In the genomic region with DNA sequence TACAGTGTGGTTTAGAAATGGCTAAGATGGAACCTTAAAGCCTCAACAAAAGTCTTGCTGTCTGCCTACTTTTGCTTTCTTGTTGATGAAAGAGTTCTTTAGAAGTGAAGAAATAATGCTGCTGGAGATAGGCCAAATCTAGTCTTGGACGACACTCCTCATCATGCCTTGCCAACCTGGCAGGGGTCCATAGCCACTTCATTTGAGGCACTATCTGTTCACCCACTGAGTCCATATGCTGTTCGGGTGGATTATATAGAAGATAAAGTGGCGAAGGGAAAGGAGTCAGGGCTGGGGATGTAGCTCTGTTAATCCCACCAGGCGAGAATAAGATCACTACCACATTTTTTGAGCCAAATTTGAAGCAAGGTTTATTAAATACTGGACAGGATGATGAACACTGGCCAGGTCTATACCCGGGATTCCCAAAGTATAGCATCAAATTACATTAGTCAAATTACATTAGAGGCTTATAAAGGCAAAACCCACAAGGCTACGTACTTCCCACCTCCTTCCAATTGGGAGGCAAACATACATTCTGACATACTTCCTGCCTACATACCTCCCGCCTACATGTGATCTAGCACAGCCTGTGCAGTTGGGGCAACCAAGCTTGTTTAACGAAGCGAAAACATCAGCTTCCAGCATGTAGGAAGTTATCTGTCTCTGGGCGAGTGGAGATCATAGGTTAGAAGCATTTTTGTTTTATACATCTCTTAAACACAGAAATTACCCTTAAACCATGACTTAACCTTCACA, we compare ENCODE assay signal across 9 mouse cellular contexts.
DNase-seq lines count a peak whose midpoint lies in the region; ATAC-seq and TF ChIP-seq lines count a peak whose summit lies in the region.
"Had no signal": no experiment of that assay in that cellular context is flagged by ENCODE, and none has a peak within 500 bp of the region (broad histone marks: within the 10 kb centered on the region; RNA-seq: fewer than 3 reads in every experiment).

No protein-coding gene starts in this region.

- H3K4me1 ChIP-seq in hindbrain, embryonic 14.5 days (replicated peaks; ENCODE audit: control insufficient read depth, insufficient read depth, low read length) = no peaks in the 10 kb centered on the region
- H3K4me1 ChIP-seq in hindbrain, embryonic 11.5 days (replicated peaks; ENCODE audit: control insufficient read depth, insufficient read depth, low read length) = no peaks in the 10 kb centered on the region

- H3K4me2 ChIP-seq in hindbrain, embryonic 14.5 days (replicated peaks) = no peak overlapping the region
- H3K4me2 ChIP-seq in hindbrain, embryonic 11.5 days (replicated peaks; ENCODE audit: low read depth, low read length) = no peak overlapping the region

- peak; percentile 57; the same call in 1 of the 2 replicates for ATAC-seq in hindbrain, embryonic 14.5 days (ENCODE audit: low FRiP score)
- ATAC-seq in hindbrain, embryonic 11.5 days (ENCODE audit: low FRiP score) = no peak

- 79% methylated on average over 10 of the region's 10 CpGs for WGBS in hindbrain, embryonic 14.5 days
- 86% methylated on average over 10 of the region's 10 CpGs for WGBS in hindbrain, embryonic 11.5 days

- peak; percentile 33 for DNase-seq in hindbrain, embryonic 14.5 days (ENCODE audit: low spot score)
- DNase-seq in hindbrain, embryonic 11.5 days (ENCODE audit: low spot score) = no peak
- DNase-seq in cerebellum, adult 8-10 months = peak; percentile 50
- peak; percentile 5 to 13 for DNase-seq in layer of hippocampus, adult 2 months (ENCODE audit: low spot score in 2 of 2)
- DNase-seq in right cerebral cortex, adult 18-20 months = peak; percentile 19
- no peak for DNase-seq in spleen, postnatal 4 days (ENCODE audit: low spot score in 2 of 2)
- DNase-seq in liver = no peak
- DNase-seq in spleen, postnatal 14 days (ENCODE audit: low spot score in 2 of 2) = no peak

- no peak overlapping the region for H3K9ac ChIP-seq in hindbrain, embryonic 14.5 days
- H3K9ac ChIP-seq in hindbrain, embryonic 11.5 days (ENCODE audit: low read depth, low read length) = no peak overlapping the region

- no peaks in the 10 kb centered on the region for H3K9me3 ChIP-seq in hindbrain, embryonic 14.5 days (ENCODE audit: control insufficient read depth, low read length)
- H3K9me3 ChIP-seq in hindbrain, embryonic 11.5 days (ENCODE audit: control insufficient read depth, low read length) = no peaks in the 10 kb centered on the region
- H3K9me3 ChIP-seq: G1E had no signal

- no peaks in the 10 kb centered on the region for H3K27me3 ChIP-seq in hindbrain, embryonic 14.5 days (ENCODE audit: control insufficient read depth, insufficient read depth, low read length)
- H3K27me3 ChIP-seq in hindbrain, embryonic 11.5 days (ENCODE audit: control insufficient read depth, insufficient read depth, low read length) = no peaks in the 10 kb centered on the region

- H3K27ac ChIP-seq in hindbrain, embryonic 14.5 days = no peak overlapping the region
- H3K27ac ChIP-seq in hindbrain, embryonic 11.5 days (ENCODE audit: low read depth, low read length) = no peak overlapping the region
- H3K27ac ChIP-seq in layer of hippocampus, adult 2 months = no peak overlapping the region

- no peaks in the 10 kb centered on the region for H3K36me3 ChIP-seq in hindbrain, embryonic 14.5 days (replicated peaks; ENCODE audit: control insufficient read depth, insufficient read depth)
- H3K36me3 ChIP-seq in hindbrain, embryonic 11.5 days (ENCODE audit: control insufficient read depth, insufficient read depth, low read length) = no peaks in the 10 kb centered on the region
- H3K36me3 ChIP-seq: G1E had no signal

- no peak overlapping the region for H3K4me3 ChIP-seq in hindbrain, embryonic 14.5 days (replicated peaks; ENCODE audit: low read length)
- no peak overlapping the region for H3K4me3 ChIP-seq in hindbrain, embryonic 11.5 days (ENCODE audit: low read depth, low read length)
- H3K4me3 ChIP-seq in layer of hippocampus, adult 2 months = no peak overlapping the region

- TF ChIP-seq CTCF in layer of hippocampus, adult 2 months (conservative IDR thresholded peaks at IDR 0.05) = no peak

Comparison
In these comparisons a context has a peak if more than half of its experiments do, and no peak if none do; other contexts are left out.
1. DNase-seq: peak in hindbrain, embryonic 14.5 days (single experiment), cerebellum, adult 8-10 months (single experiment), layer of hippocampus, adult 2 months (2 of 2) and right cerebral cortex, adult 18-20 months (single experiment); none in hindbrain, embryonic 11.5 days (single experiment), spleen, postnatal 4 days (0 of 2), liver (single experiment) and spleen, postnatal 14 days (0 of 2).